Mouse (Mus musculus): ENCODE data around the gene Gm29609.

DNA sequence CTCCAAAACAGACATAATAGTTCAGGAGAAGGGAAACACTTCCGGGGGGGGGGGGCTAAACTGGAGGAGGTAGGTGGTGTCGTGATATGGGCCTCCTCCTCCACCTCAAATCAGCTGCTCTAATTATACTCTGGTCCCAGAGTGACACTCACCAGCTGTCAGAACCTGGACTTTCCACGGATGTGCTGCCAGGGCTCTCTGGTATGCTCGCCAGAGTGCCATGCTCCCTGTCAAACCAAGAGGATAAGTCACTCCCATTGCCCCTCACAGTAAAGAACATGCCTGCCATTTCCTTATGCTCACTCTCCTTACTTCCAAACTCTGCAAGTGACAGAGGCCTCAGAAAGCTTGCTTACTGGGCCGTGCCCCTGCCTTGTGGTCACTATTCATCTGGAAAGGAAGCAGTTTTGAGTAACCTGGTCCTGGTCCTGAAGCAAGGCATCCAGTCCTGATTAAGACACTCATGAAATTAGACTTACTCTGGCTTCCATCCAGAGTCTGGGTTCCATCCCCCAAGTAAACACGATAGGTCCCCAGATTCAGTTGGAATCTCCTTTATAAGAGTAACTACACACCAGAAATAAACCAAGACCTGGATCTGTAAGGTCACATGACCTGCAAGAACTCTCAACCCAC, 26.1 kb downstream of the Gm29609 start:
- TF ChIP-seq CTCF (IDR thresholded peaks at IDR 0.05; ENCODE audit: borderline replicate concordance, insufficient read depth, low read depth, low read length) (no peak), POLR2A (IDR thresholded peaks at IDR 0.05; ENCODE audit: borderline replicate concordance, insufficient read depth, low read length) (no peak)

Data from cerebellum, adult 2 months (tissue).